Mouse (Mus musculus) midbrain, embryonic 14.5 days (tissue): ENCODE results near the gene Cdhr2. TPM values are rescaled to one million over a fixed set of nuclear protein-coding genes. Genes with fewer than 3 reads are reported as not detected.
A peak's percentile ranks its signal among the peaks of the same experiment; 100 is the strongest.

Experiments used
- ATAC-seq: fragments of 200-750 bp; cut with Nextera tagmentation; 2 replicates; pipeline ENCODE4 v1.8.0; 2017; ENCODE audit warnings: moderate number of reproducible peaks, moderate library complexity; ENCODE audit not compliant: low FRiP score, low TSS enrichment
- DNase-seq: peaks from one replicate; pipeline ENCODE4 v3.0.0-alpha.2; 2015
- H3K27ac ChIP-seq: fragments of 300-500 bp; sonication (generic); replicated peaks from 2 replicates; pipeline ENCODE4 v1.5.1; 2014; ENCODE audit warnings: mild to moderate bottlenecking, low read depth, low read length, moderate library complexity
- H3K27me3 ChIP-seq: fragments of 300-500 bp; sonication (generic); 2 replicates; pipeline ENCODE4 v1.6.1; 2014; ENCODE audit warnings: low read length, control low read depth, mixed read lengths; ENCODE audit not compliant: control insufficient read depth, insufficient read depth
- H3K36me3 ChIP-seq: fragments of 300-500 bp; sonication (generic); 2 replicates; pipeline ENCODE4 v1.6.1; 2014; ENCODE audit warnings: low read length, control low read depth; ENCODE audit not compliant: control insufficient read depth, insufficient read depth
- H3K4me1 ChIP-seq: fragments of 300-500 bp; sonication (generic); 2 replicates; pipeline ENCODE4 v1.6.1; 2014; ENCODE audit warnings: mild to moderate bottlenecking, antibody characterized with exemption, low read length, control low read depth; ENCODE audit not compliant: control insufficient read depth, insufficient read depth
- H3K4me2 ChIP-seq: fragments of 300-500 bp; sonication (generic); 2 replicates; pipeline ENCODE4 v1.6.1; 2014; ENCODE audit warnings: mild to moderate bottlenecking, low read length, moderate library complexity
- H3K4me3 ChIP-seq: fragments of 300-500 bp; sonication (generic); replicated peaks from 2 replicates; pipeline ENCODE4 v1.5.1; 2014; ENCODE audit warnings: low read depth, low read length
- H3K9ac ChIP-seq: fragments of 300-500 bp; sonication (generic); replicated peaks from 2 replicates; pipeline ENCODE4 v1.6.1; 2014; ENCODE audit warnings: mild to moderate bottlenecking, low read length, moderate library complexity
- H3K9me3 ChIP-seq: fragments of 300-500 bp; sonication (generic); 2 replicates; pipeline ENCODE4 v1.6.1; 2016; ENCODE audit warnings: low read length, control low read depth, mixed read lengths; ENCODE audit not compliant: control insufficient read depth
- WGBS: fragments of 180-500 bp; shearing (Covaris S2); extraction: QIAGEN DNeasy Blood & Tissue Kit; methylation state at CpG from one replicate; pipeline ENCODE4 v1.1.7; 2014; 5-methylcytosine and 5-hydroxymethylcytosine counted together
- polyA plus RNA-seq: library from polyadenylated mRNA; unstranded; fragments of >200 nt; fragmentation: Nextera tagmentation; extraction: Ambion mirVana; gene quantifications from 2 replicates; pipeline ENCODE4 v1.2.1, GENCODE M21; 2014

Gene Cdhr2
- polyA plus RNA-seq, 1 experiment from 2014 or later: 0.22 TPM

DNA sequence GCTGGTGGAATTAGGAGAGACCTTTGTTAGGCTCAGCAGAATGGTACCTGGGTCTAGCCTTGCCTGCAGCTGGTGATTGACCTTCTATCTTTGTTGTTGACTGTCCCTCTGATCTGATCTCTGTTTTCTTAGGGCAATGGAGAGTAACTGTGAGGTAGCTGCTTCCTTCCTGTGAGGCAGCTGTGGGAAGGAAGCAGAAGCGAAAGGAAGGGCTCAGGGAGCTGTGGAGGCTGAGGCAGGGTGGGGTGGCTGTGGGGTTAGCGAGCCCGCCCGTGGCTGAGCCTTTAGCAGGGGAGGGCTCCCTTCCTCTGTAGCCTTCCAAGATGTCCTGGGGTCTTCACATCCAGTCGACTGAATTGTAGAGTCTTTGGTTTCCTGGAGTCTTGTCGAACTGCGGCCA lies 1.2 kb downstream of the Cdhr2 start:
- Histone ChIP-seq H3K4me3 (no peak overlapping the region), H3K9ac (no peak overlapping the region), H3K27me3 (no peaks in the 10 kb centered on the region), H3K9me3 (no peaks in the 10 kb centered on the region), H3K36me3 (no peaks in the 10 kb centered on the region), H3K27ac (no peak overlapping the region), H3K4me1 (no peaks in the 10 kb centered on the region), H3K4me2 (no peak overlapping the region)
- DNase-seq: no peak
- no peak for ATAC-seq
- 63% methylated on average over 7 of the region's 7 CpGs for WGBS

- H3K4me3 ChIP-seq: no peak overlapping the region
- H3K27me3 ChIP-seq: no peaks in the 10 kb centered on the region
- no peaks in the 10 kb centered on the region for H3K9me3 ChIP-seq
- H3K27ac ChIP-seq: no peak overlapping the region
- no peak for ATAC-seq
- no peak overlapping the region for H3K4me2 ChIP-seq
- no peaks in the 10 kb centered on the region for H3K36me3 ChIP-seq
- no peaks in the 10 kb centered on the region for H3K4me1 ChIP-seq
- H3K9ac ChIP-seq: no peak overlapping the region
- WGBS: 52% methylated on average over 6 of the region's 6 CpGs
- DNase-seq: no peak
These were observed 3.6 kb downstream of the Cdhr2 start for GRCm38 (mm10) chr13:54704890-54705289.

- no peak overlapping the region for H3K4me2 ChIP-seq
- H3K36me3 ChIP-seq: no peaks in the 10 kb centered on the region
- H3K9me3 ChIP-seq: no peaks in the 10 kb centered on the region
- H3K27ac ChIP-seq: no peak overlapping the region
- no peaks in the 10 kb centered on the region for H3K27me3 ChIP-seq
- no peaks in the 10 kb centered on the region for H3K4me1 ChIP-seq
- 72% methylated on average over 3 of the region's 3 CpGs for WGBS
- no peak overlapping the region for H3K4me3 ChIP-seq
- ATAC-seq (no peak), DNase-seq (no peak)
- H3K9ac ChIP-seq: no peak overlapping the region
These were observed 9.6 kb downstream of the Cdhr2 start for GRCm38 (mm10) chr13:54710866-54711265.

DNA sequence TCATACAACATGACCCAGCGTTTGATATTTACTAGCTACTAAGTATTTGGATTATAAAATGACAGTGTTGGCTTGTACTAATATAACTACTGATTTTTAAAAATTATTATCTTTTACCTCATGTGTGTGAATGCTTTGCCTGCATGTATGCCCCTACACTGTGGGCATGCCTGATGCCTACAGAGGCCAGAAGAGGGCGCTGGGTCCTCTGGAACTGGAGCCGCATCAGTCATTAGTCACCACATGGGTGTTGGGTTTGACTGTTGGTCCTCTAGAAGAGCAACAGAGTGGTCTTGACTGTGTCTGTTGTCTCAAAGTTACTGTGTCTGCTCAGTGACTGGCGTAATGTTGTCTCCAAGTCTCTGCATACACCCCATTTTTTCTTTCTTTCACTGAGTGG lies 13.1 kb downstream of the Cdhr2 start:
- Histone ChIP-seq H3K9me3 (no peaks in the 10 kb centered on the region), H3K27ac (no peak overlapping the region), H3K4me3 (no peak overlapping the region), H3K27me3 (no peaks in the 10 kb centered on the region), H3K4me1 (no peaks in the 10 kb centered on the region), H3K4me2 (no peak overlapping the region), H3K9ac (no peak overlapping the region), H3K36me3 (no peaks in the 10 kb centered on the region)
- 40% methylated on average over 4 of the region's 4 CpGs for WGBS
- DNase-seq (no peak), ATAC-seq (no peak)

DNA sequence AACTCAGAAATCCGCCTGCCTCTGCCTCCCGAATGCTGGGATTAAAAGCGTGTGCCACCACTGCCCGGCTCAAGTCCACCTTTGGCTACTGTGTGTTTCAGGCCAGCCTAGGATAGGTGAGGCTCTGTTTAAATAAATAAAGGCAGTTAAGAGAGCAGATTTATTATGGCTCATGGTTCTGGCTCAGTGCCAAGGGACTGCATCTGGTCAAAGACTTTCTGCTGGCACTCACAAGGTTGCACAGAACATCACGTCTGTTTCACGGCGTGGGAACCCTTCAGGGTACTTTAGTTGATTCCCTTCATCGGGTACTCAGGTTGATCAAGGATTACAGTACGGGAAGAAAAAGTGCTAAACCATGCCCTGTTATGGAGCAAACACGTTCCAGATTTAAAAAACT lies 13.7 kb downstream of the Cdhr2 start:
- DNase-seq (no peak), ATAC-seq (no peak)
- 85% methylated on average over 10 of the region's 10 CpGs for WGBS
- Histone ChIP-seq H3K4me3 (no peak overlapping the region), H3K27me3 (no peaks in the 10 kb centered on the region), H3K4me1 (no peaks in the 10 kb centered on the region), H3K4me2 (no peak overlapping the region), H3K36me3 (no peaks in the 10 kb centered on the region), H3K27ac (no peak overlapping the region), H3K9ac (no peak overlapping the region), H3K9me3 (no peaks in the 10 kb centered on the region)

- H3K4me3 ChIP-seq: no peak overlapping the region
- 3% methylated on average over 5 of the region's 5 CpGs for WGBS
- H3K27ac ChIP-seq: no peak overlapping the region
- peak; percentile 80 for DNase-seq
- H3K36me3 ChIP-seq: no peaks in the 10 kb centered on the region
- no peaks in the 10 kb centered on the region for H3K27me3 ChIP-seq
- no peak for ATAC-seq
- H3K4me1 ChIP-seq: no peaks in the 10 kb centered on the region
- no peak overlapping the region for H3K9ac ChIP-seq
- H3K4me2 ChIP-seq: no peak overlapping the region
- H3K9me3 ChIP-seq: no peaks in the 10 kb centered on the region
These were observed 15.7 kb downstream of the Cdhr2 start for GRCm38 (mm10) chr13:54716916-54717315.

DNA sequence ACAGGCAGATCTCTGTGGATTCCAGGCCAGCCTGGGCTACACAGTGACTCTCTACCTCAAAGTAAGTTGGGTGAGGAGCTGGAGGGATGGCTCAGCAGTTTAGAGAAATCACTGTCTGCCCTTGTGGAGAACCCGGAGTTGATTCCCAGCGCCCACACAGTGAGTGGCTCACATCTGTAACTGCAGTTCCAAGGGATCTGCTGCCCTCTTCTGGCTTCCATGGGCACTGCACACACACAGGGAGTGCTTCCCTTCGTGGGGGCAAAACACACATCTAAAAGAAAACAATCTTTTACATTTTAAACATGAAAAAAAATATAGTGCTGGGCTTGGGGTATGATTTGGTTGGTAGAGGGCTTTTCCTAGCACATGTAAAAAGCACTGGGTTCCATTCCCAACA lies 21.9 kb downstream of the Cdhr2 start:
- H3K4me1 ChIP-seq: no peaks in the 10 kb centered on the region
- no peak for DNase-seq
- no peak for ATAC-seq
- H3K9me3 ChIP-seq: no peaks in the 10 kb centered on the region
- no peaks in the 10 kb centered on the region for H3K36me3 ChIP-seq
- H3K27ac ChIP-seq: no peak overlapping the region
- H3K9ac ChIP-seq: no peak overlapping the region
- H3K27me3 ChIP-seq: no peaks in the 10 kb centered on the region
- WGBS: 91% methylated on average over 3 of the region's 3 CpGs
- no peak overlapping the region for H3K4me3 ChIP-seq
- no peak overlapping the region for H3K4me2 ChIP-seq

DNA sequence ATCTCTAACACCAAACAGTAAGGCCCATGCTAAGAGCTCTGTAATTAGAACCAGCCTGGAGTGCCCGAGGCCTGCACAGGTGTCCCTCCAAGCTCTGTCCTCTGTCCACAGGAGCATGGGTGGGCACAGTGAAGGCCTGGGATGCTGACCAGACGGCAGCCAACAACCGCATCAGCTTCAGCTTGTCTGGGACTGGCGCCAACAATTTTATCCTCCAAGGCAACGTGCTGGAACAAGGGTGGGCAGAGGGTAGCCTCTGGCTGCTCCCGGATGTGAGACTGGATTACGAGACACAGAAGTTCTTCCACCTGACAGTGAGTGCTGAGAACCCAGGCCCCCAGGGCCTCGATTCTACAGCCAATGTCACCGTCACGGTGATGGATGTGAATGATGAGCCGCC lies 24.9 kb downstream of the Cdhr2 start:
- Histone ChIP-seq H3K4me1 (no peaks in the 10 kb centered on the region), H3K9me3 (no peaks in the 10 kb centered on the region), H3K27me3 (no peaks in the 10 kb centered on the region), H3K4me2 (no peak overlapping the region), H3K9ac (no peak overlapping the region), H3K27ac (no peak overlapping the region), H3K36me3 (no peaks in the 10 kb centered on the region), H3K4me3 (no peak overlapping the region)
- peak; percentile 30 for DNase-seq
- no peak for ATAC-seq
- WGBS: 73% methylated on average over 11 of the region's 11 CpGs

DNA sequence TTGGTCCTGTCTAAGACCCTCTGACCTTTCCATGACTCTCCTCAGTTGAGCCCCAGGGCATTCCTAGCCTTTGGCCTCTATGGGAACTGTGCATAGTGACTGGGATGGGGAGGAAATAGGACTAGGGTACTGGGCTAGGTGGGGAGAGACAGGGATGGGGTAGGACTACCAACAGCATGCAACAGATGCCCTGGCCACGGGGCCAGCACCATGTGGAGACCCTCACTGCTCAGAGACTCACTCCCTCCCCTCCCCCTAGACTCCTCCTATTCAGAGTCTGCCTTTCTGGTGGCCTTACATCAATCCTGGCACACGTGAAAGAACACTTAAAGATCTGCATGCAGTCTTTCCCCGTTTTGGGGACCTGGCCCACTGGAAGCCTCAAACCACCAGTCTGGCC lies 35.7 kb downstream of the Cdhr2 start:
- peaks cover 18% of the 10 kb centered on the region; the same call in 1 of the 2 replicates for H3K27me3 ChIP-seq
- H3K27ac ChIP-seq: no peak overlapping the region
- H3K4me3 ChIP-seq: no peak overlapping the region
- 30% methylated on average over 3 of the region's 3 CpGs for WGBS
- peaks cover 75% of the 10 kb centered on the region for H3K36me3 ChIP-seq
- H3K9me3 ChIP-seq: no peaks in the 10 kb centered on the region
- DNase-seq (no peak), ATAC-seq (no peak)
- H3K4me1 ChIP-seq: peaks cover 10% of the 10 kb centered on the region; the same call in 1 of the 2 replicates
- no peak overlapping the region for H3K4me2 ChIP-seq
- no peak overlapping the region for H3K9ac ChIP-seq
